Mouse (Mus musculus) thymus, adult 2 months (tissue): ENCODE data around the gene St3gal4.

Experiments used
- CTCF ChIP-seq: fragments of 200-500 bp; IDR thresholded peaks from 2 replicates; pipeline ENCODE4 v1.5.1; 2012; ENCODE audit warnings: mild to moderate bottlenecking, control low read depth, low read length, moderate library complexity, borderline replicate concordance; ENCODE audit not compliant: control insufficient read depth, poor library complexity, insufficient read depth; ENCODE audit errors: extremely low read depth
- POLR2A ChIP-seq: fragments of 200-500 bp; IDR thresholded peaks from 2 replicates; pipeline ENCODE4 v1.6.1; 2012; ENCODE audit warnings: mild to moderate bottlenecking, low read length, control low read depth, moderate library complexity; ENCODE audit not compliant: control insufficient read depth, poor library complexity, insufficient read depth; ENCODE audit errors: extremely low read depth

DNA sequence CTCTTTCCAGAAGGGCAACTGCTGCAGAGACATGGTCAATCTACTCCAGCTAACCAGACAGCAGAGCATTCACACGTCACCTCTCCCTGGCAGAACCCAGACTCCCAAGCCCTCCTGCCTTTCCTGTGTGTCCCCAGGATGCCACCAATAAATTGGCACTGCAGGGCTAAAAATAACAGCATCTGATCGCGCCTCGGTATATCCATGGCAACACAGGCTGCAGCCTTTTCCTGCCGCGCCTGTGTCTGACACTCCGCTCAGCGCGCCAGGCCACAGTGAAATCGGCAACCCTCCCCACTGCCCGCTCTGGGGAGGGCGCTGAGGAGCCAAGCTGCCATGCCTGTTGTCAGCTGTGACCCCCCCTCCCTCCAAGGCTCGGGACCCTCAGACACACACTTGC is 101.5 kb downstream of the St3gal4 start:
- no peak for TF ChIP-seq POLR2A
- TF ChIP-seq CTCF, result no peak
